Mouse (Mus musculus): ENCODE results near the gene Slc28a1.

Slc28a1 gene

GRCm38 (mm10) chr7:81214153-81214907 lies 99.7 kb downstream of the Slc28a1 start:
- peak; percentile 45 for DNase-seq

- DNase-seq = peak; percentile 56
These were observed 101.4 kb downstream of the Slc28a1 start for GRCm38 (mm10) chr7:81215950-81216349.

GRCm38 (mm10) chr7:81219321-81219720 lies 104.7 kb downstream of the Slc28a1 start:
- DNase-seq = no peak

Measured in kidney, adult 18-20 months (tissue).